Mouse (Mus musculus) left cerebral cortex, adult 11 months (tissue): ENCODE data around the gene Aicda.
"Not testable (repeated sequence)": the region's sequence is repeated elsewhere in the genome, so short reads cannot be mapped to it uniquely, and the experiment has no call there.

Experiments used
- DNase-seq: peaks from one replicate; pipeline ENCODE4 v3.0.0; 2022; ENCODE audit warnings: low spot score

The Aicda gene

DNA sequence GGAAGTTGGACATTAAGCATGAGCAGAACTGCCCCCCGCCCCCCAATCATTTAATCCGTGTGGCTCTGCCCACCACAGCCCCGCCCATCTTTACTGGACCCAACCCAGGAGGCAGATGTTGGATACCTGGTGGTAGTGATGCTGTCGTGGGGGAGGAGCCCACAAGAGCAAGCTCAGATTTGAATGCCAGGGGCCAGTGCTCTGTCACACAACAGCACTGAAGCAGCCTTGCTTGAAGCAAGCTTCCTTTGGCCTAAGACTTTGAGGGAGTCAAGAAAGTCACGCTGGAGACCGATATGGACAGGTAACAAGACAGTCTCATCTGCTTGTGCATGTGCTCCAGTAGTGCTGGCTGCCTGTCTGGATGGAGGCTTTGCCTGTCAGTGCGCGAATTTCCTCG lies at the start of gene Aicda:
Aicda (plus strand) TSS at position 196 of the 400 bp plus-strand sequence.
- no peak for DNase-seq

DNA sequence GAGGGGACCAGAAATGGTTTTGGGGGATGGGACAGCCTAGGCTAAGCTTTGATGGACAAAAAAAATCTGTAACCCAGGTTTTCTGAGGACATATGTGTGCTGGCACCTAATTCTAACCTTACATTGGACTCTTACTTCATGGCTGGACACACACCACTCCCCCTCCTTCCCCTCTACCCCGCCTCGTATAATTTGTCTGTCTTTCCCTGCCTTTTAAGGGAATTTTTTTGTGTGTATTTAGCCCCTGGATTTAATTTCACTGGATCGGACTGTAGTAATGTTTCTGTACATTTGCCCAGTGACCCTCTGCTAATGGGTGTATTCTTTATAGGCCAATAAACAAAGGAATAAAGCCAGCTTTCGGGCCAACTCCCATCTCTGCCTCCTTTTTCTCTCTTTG lies 48.6 kb upstream of the Aicda start:
- DNase-seq = no peak

DNA sequence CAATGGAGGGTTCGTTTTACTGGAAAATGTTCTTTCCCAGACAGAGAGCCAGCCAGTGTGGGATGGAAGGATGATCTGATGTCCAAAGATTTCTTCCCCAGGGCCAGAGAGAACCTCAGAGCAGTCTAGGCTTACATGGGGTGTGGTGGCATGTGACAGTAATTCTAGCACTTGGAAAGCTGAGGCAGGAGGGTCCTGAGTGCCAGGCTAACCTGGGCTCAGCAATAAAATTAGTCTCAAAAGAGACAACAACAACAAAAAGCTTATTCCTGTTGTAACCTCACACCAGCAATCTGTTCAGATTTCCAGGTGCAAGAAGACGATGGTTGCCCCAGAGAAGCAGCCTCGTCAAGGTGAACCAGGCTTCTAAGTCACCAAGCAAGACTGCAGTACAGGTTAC lies 48.1 kb upstream of the Aicda start, which contains the start of gene Mfap5:
Mfap5 (plus strand) TSS at position 301 of the 400 bp plus-strand sequence.
- no peak for DNase-seq

DNA sequence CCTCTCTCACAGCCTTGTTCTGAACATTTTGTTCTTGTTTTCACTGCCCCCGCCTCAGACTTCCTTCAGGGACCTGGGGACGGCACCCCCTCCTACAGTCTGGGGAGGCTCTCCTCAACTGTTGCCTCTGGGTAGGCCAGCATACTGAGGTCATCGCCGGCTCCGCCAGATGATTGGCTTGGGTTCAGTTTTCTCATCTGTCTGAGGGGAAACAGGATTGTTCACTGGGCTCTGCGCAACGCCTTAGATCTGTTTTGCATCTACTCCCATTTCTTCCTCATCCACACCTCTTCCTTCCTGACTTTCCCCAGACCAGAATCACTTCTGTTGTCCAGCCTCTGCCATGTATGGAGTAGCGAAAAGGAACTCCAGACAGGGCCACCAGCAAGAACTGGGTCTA lies 45.1 kb upstream of the Aicda start:
- DNase-seq = no peak

DNA sequence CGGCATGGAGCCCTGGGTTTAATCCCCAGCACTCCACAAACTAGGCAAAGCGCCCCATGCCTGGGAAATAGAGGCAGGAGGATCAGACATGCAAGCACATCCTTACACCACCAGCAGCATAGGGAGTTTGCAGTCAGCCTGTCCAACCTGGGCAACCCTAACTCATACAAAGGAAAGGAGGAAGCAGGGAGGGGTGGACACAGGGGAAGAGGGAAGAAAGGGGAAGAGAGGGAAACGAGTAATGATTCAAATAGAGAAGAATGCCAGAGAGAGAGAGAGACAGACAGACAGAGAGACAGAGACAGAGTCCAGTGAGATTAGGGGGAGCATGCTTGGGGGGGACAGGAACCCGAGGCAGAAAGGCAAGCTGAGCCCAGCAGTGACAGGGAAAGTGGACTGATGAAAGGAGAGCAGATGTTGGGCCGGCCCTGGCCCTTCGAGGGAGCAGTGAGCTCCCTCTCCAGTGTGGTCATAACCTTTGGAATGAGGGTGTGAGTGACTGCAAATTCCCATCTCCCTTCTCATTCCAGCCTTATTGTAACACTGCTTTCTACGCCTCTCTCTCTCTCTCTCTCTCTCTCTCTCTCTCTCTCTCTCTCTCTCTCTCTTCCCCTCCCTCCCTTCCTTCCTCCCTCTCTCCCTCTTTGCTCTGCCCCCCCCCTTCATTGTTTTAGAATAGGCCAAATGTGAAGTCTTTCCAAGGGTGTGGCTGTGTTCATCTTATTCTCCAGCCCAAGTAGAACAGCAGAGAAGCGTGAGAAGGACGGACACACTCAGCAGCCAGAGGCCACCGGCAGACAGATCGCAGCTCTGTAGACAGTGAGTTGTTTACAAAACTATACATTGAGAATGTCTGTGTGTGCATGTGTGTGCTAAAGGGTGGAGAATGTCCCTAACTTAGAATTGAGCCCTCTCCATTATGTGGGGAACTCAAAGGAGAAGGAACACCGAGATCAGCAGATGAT lies 40.4 kb upstream of the Aicda start:
- no peak for DNase-seq

DNA sequence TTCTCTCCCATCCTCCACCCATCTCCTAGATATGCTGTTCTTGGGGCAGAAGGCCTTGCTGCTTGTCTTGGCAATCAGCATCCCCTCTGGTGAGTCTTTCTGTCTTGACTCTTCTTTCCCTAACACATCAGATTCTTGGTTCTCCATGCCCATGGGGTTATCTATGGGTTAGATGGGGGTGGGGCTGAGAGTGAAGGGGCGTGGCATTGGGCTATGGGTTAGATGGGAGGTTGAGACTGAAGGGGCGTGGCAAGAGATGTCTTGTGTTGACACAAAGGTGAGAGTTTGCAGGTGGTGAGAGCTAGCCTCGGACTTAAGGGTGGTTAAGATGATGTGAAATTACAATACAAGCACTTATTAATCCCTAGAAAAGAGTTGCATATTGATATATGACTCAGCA lies 39.3 kb upstream of the Aicda start:
- DNase-seq = no peak

DNA sequence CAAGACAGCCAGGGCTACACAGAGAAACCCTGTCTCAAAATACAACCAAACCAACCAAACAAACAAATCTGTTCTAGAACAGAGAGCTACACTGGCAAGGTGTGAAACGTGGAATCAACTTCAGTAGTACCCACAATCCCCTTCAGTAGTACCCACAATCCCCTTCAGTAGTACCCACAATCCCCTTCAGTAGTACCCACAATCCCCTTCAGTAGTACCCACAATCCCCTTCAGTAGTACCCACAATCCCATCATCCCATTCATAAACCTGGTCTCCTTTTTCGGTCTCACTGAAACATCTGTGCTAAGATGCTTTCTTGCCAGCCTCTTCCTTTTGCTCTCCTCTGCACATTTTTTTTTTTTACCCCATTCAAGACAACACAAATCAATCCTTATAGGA lies 37.8 kb upstream of the Aicda start:
- DNase-seq = not testable (repeated sequence)

DNA sequence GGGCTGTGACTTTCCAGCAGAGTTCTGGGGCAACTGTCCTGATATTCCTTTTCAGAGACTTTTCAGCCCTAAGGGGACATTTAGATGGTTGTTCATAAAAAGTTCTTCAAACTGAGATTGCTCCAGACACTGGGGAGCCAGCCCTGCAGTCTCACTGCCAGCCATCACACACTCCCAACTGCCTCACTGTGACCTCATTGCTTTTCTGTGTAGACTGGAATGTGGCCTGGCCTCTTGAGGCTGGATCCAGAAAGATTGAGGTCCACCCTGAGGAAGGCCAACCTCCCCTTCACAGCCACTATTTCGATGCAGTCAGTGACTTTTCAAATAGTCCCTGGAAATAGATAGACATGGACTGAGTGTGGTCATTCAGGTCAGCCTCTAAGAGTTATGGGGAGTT lies 35.9 kb upstream of the Aicda start:
- no peak for DNase-seq

DNA sequence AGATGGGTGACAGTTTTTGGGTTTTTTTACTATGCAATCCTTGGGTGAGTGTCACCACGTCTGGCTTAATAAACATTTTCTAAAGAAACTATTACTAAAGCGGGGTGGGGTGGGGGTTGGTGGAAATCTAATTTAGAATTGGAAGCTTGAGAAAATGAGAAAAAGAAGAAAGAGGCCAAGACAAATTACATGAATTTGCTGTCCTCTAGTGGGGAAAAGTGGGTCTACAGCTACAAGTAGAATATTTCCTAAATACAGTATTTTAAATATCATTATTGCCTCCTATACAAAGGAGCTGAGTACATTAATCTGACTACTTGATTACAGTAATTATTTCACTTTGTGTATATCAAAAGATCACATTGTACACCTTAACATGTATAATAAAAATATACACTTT lies 34.2 kb upstream of the Aicda start:
- no peak for DNase-seq

DNA sequence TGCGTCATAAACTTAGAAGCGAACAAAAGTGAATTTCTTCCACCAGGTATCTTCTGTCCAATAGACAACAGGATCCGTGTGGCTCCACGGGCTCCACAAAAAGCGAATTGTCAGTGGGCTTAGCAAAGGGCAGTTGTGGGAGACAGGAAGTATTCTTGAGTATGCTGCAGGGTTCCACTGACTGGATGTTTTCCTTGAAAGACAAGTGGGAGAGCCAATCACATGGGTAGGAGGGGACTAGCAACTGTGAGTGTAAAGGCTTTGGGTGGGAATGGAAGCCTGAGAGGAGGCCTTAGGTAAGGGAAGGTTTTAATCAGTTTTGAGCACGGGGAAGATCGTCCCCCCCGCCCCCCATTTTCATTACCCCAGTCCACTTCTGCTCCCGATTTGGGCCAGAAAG lies 31.0 kb upstream of the Aicda start:
- no peak for DNase-seq

DNA sequence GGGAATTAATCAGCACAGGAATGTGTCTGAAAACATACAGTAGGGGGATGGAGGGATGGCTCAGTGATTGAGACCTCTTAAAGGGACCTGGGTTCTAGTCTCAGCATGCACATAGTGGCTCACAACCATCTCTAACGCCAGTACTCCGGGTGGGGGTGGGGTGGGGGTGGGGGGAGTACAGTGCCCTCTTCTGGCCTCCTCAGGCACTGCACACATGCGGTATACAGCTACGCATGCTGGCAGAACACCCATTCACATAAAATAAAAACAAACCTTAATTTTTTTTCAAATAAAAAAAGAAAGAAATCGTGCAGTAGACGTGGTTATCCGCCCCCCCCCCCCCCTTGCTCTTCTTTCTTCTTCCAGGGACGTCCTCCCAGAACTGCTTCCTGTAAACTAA lies 30.3 kb upstream of the Aicda start:
- no peak for DNase-seq

DNA sequence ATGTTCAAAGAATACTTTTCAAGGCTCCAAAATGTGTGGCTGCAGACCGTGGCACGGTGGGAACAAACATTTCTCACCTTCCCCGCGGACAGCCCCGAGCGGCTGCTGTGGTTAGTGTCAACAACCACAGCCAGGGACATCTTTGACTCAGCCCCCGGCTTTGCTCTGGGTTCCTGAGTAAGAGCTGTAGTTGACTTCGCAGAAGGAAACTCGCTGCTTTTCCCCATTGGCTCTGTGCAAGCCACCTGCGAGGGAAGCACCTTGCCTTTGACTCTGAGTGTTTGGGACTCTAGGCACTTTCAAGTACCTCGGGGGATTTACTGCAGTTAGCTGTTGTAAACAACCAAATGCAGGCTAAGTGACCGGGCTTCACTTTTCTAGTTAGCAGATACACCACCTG lies 26.0 kb upstream of the Aicda start:
- DNase-seq = no peak

DNA sequence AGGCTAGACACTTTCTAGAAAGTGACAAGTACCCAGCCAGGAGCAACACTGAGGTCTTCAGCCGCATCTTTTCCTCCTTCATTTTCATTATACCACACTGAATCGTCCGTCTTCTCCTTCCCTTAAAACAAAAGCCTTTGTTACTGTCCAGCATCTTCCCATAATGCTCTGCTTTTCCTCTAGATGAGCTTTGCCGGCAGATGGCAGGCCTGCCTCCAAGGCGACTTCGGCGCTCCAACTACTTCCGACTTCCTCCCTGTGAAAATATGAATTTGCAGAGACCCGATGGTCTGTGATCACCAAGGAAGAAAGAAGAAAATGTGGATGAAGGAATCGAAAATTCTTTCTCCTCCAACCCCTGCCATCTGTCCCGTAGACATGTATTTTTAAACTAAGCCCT lies 25.5 kb upstream of the Aicda start:
- DNase-seq = no peak

DNA sequence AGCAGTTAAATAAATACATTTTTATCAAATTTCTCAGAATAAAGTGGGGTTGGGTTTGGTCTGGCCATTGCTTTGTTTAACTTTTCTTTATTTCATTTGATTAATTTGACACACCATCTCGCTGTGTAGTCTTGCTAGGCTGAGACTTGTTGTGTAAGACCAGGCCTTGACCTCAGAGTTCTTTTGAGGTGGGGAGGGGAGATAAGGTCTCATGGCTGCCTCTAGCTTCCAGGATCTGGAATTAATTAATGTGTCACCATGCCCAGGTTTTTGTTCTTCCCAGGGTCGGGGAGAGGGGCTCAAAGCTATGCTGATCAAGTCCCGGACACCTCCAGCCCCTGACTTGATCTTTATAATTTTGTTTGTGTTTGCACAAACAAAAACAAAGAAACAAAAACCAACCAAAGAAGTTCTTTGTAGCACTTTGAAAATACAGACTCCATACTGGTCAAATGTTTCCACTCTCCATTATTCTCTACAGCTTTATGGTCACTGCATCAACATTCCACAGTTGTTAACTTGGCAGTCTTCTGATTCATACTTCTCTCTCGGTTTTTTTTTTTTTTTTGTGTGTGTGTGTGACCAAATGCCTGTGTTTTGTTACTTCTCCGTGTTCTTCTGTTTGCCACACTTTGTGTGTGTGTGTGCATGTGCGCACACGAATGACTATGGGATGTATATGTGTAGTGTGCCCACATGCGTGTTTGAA lies 22.0 kb upstream of the Aicda start:
- DNase-seq = no peak

DNA sequence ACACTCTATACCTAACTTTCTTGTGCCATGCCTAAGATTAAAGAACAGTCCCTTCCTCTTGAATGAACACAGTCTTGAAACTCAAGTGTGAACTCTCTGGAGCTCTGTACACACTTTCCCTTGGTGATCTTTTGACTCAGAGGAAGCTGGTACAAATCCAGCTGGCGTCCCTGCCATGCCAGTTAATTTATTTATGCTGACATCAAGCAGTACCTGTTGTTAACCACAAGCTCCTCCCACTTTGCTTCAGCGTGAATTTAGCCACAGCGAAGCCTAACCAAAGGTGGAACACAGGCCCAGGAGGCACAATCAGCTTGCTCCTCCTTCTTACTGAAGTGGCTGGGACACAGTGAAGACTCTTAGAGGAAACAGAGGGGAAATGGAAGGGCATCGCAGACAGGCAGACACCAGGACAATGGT lies 20.7 kb upstream of the Aicda start:
- DNase-seq = no peak

DNA sequence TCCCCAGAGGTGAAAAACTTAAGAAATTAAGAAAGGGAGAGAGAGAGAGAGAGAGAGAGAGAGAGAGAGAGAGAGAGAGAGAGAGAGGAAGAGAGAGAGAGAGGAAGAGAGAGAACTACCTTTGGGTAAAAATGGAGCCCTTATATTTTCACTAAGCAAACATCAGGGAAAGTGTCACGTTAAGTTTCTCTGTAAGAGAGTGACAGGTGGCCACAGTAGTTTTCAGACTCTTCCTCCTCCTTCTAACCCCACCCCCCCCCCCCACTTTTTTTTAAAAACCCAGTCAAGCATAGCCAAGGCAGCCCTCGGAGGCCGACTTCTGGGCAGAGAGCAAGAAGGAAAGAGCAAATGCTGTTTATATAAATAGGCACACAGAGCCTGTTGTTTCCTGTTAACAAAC lies 19.6 kb upstream of the Aicda start:
- DNase-seq = no peak

DNA sequence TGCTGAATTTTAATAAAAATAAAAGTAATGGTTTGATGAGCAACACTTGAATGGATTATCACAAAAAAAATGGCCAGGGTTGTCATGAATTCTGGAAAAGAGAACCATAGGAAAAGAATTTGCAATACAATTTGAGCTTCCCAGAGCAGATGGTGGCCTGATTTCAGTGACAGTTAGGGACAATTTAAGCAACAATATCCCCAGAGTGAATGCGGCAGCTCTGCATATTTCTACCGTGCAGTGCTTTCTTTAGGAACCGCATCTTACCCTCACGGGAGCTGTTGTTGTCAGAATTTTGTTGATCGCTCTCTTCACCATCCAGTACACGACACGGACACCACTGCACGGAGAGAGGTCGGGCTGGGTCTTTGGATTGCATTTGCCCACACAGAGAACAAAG lies 14.0 kb upstream of the Aicda start:
- DNase-seq = no peak

DNA sequence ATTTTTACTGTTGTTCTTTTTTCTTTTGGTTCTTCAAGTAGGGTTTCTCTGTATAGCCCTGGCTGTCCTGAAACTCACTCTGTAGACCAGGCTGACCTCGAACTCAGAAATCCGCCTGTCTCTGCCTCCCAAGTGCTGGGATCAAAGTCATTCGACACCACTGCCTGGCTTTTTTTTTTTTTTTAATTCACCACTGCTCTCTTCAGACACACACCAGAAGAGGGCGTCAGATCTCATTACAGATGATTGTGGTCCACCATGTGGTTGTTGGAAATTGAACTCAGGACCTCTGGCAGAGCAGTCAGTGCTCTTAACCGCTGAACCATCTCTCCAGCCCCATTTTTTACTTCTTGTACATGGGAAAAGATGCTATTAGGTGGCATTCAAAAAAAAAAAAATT lies 11.1 kb upstream of the Aicda start:
- not testable (repeated sequence) for DNase-seq

DNA sequence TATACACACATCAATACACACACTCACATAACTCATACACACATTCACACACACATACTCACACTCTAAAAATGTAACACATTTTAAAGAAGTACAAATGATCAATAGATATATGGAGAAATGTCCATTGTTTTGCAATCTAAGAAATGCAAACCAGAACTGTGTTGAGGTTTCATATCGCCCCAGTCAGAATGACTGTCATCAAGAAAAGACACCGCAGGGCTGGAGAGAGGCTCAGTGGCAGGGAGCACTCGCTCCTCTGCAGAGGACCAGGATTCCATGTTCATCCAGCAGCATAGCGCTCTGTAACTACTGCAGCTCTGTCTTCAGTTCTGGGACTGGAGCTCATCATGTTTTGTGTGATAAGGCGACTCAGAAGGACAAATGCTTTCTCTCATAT lies 10.0 kb upstream of the Aicda start:
- no peak for DNase-seq

DNA sequence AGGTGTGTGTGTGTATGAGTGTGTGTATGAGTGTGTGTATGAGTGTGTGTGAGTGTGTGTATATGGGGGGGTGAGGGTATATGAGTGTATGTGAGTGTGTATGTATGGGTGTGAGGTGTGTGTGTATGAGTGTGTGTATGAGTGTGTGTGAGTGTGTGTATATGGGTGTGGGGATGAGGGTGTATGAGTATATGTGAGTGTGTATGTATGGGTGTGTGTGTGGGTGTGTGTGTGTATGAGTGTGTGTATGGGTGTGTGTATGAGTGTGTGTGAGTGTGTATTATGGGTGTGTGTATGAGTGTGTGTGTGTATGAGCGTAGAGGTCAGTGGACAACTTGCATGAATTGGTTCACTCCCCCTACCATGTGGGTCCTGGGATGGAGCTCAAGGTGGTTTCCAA lies 8.9 kb upstream of the Aicda start:
- no peak for DNase-seq

DNA sequence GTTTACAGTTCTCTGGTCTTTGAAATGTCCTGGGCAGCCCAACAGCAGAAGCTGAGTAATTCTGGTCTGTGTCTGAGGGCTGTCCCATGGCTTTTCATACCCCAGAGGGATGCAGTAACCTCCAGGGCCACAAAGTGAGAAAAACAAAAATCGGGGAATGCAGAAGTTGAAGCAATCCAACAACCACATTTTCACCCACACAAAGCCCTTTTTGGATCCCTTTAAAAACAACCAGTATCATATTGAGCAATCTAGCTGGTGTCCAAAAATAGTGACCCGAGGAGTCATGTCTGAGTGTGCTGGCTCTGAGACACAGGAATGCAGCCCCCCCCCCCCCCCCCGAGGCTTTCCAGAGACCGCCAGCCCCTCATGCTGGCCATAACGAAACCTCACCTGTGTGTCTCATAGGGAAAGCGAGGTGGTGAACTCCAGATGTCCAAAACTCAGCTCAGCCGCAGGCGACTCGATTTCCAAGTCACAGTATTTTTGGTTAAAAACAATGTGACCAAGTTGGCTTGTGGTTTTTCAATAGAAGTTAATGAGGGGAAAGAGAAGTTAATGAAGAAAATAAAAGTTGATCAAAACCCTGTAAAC lies 8.2 kb upstream of the Aicda start:
- no peak for DNase-seq

DNA sequence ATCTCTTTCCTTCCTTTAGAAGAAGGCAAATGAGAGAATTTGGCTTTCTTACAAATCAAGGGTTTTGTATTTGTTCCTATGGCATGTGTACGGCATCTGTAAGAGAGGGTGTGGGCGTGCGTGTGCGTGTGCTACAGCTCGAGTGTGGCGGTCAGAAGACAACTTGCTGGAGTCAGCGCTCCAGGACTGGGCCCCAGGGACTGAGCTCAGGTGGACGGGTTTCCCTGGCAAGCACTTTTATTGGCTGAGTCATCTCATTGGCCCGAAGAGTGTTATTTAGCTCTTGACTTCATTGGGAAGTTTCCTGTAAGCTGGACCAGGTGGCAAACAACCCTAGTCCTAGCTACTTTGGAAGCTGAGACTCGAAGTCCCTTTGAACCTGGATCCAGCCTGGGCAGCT lies 7.7 kb upstream of the Aicda start:
- no peak for DNase-seq

DNA sequence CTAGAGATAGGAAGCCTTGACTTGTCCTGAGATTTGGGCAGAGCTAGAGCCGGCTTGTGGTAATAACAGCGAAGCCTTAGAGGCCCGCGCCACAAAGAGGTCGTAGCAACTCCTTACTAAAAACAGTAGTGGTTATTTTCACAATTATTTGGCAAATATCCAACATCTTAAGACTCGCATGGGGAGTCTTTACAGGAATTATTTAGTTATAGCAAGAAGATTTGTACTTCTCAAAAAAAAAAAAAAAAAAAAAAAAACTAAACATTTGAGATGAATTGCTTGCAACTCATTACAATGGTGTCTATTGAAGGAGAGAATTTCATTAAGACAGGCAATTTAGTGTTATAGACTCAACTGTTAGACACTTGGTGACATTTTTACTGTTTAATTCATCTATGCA lies 501 bp downstream of the Aicda start:
- DNase-seq = no peak
